Mouse (Mus musculus) hindbrain, embryonic 15.5 days (tissue): ENCODE data around the gene Serpinb6b. TPM values are rescaled to one million over a fixed set of nuclear protein-coding genes. Genes with fewer than 3 reads are reported as not detected.

ENCODE experiments used
- ATAC-seq: fragments of 200-750 bp; cut with Nextera tagmentation; 2 replicates; pipeline ENCODE4 v1.8.0; 2017; ENCODE audit warnings: low read depth, moderate number of reproducible peaks, moderate TSS enrichment; ENCODE audit not compliant: low FRiP score
- H3K27ac ChIP-seq: fragments of 300-500 bp; sonication (generic); replicated peaks from 2 replicates; pipeline ENCODE4 v1.5.1; 2015; ENCODE audit warnings: mild to moderate bottlenecking, inconsistent platforms
- H3K27me3 ChIP-seq: fragments of 300-500 bp; sonication (generic); 2 replicates; pipeline ENCODE4 v1.6.1; 2015; ENCODE audit warnings: control low read depth, inconsistent platforms
- H3K36me3 ChIP-seq: fragments of 300-500 bp; sonication (generic); 2 replicates; pipeline ENCODE4 v1.6.1; 2015; ENCODE audit warnings: control low read depth, inconsistent platforms
- H3K4me1 ChIP-seq: fragments of 300-500 bp; sonication (generic); replicated peaks from 2 replicates; pipeline ENCODE4 v1.6.1; 2015; ENCODE audit warnings: control low read depth, inconsistent platforms
- H3K4me2 ChIP-seq: fragments of 300-500 bp; sonication (generic); 2 replicates; pipeline ENCODE4 v1.6.1; 2015; ENCODE audit warnings: moderate library complexity, mild to moderate bottlenecking, inconsistent platforms
- H3K4me3 ChIP-seq: fragments of 300-500 bp; sonication (generic); 2 replicates; pipeline ENCODE4 v1.5.1; 2015; ENCODE audit warnings: mild to moderate bottlenecking, inconsistent platforms
- H3K9ac ChIP-seq: fragments of 300-500 bp; sonication (generic); 2 replicates; pipeline ENCODE4 v1.6.1; 2015; ENCODE audit warnings: inconsistent platforms
- H3K9me3 ChIP-seq: fragments of 300-500 bp; sonication (generic); 2 replicates; pipeline ENCODE4 v1.6.1; 2016; ENCODE audit warnings: control low read depth, inconsistent platforms
- WGBS: fragments of 180-500 bp; shearing (Covaris S2); methylation state at CpG from one replicate; pipeline ENCODE4 v1.1.7; 2015; 5-methylcytosine and 5-hydroxymethylcytosine counted together
- polyA plus RNA-seq: library from polyadenylated mRNA; unstranded; fragments of >200 nt; fragmentation: Nextera tagmentation; extraction: Ambion mirVana; gene quantifications from 2 replicates; pipeline ENCODE4 v1.2.1, GENCODE M21; 2015

Gene Serpinb6b
- polyA plus RNA-seq, 1 experiment from 2014 or later = 2.0 TPM

GRCm38 (mm10) chr13:32963990-32964753, 837 bp upstream of the Serpinb6b start:
- ATAC-seq = no peak
- Histone ChIP-seq H3K4me1 (no peaks in the 10 kb centered on the region), H3K36me3 (no peaks in the 10 kb centered on the region), H3K27me3 (no peaks in the 10 kb centered on the region), H3K4me3 (no peak overlapping the region), H3K4me2 (no peak overlapping the region), H3K9me3 (no peaks in the 10 kb centered on the region), H3K9ac (no peak overlapping the region), H3K27ac (no peak overlapping the region)
- WGBS = 85% methylated on average over 9 of the region's 9 CpGs

DNA sequence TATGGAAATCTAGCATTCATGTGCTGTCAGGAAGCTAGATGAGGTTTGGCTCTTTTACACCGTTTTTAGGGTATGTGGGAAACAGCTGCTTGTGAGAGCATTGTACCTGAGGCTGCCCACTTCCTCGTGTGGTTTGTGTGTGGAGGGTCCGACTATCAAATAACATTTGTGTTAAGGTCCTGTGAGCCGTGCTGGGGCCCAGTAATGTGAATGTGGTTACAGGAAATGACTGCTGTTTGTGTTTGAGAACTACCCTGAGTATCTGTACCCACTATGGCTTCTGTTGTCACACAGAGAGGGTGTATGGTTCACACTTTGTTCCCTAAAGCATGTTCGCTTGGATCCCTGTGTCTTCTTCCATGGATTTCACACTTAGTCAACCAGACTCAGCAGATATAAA, 1.1 kb downstream of the Serpinb6b start:
- no peak overlapping the region for H3K4me3 ChIP-seq
- no peak for ATAC-seq
- WGBS = 81% methylated on average over 5 of the region's 5 CpGs
- no peak overlapping the region for H3K9ac ChIP-seq
- H3K4me1 ChIP-seq = no peaks in the 10 kb centered on the region
- H3K9me3 ChIP-seq = no peaks in the 10 kb centered on the region
- no peak overlapping the region for H3K27ac ChIP-seq
- H3K36me3 ChIP-seq = no peaks in the 10 kb centered on the region
- H3K27me3 ChIP-seq = no peaks in the 10 kb centered on the region
- H3K4me2 ChIP-seq = no peak overlapping the region

DNA sequence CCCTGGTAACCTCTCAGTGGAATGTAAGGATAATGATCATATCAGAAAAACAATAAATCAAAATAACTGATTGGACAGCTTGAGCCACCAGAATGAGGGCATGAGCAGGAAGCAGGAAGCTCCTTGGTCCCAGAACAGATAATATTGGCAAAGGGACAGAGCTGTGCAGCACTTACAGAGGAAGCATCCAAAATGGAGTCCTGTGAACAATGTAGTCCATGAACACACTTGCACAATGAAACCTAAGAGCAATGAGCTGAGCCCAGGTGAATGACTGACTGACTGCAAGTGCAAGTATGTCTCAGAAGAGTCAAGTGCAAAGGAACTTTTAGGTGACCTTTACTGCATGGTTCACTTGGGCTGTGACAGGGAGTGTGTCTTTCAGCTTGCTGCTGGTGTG, 2.2 kb downstream of the Serpinb6b start:
- no peak overlapping the region for H3K4me3 ChIP-seq
- no peaks in the 10 kb centered on the region for H3K4me1 ChIP-seq
- no peaks in the 10 kb centered on the region for H3K9me3 ChIP-seq
- H3K4me2 ChIP-seq = no peak overlapping the region
- H3K36me3 ChIP-seq = no peaks in the 10 kb centered on the region
- H3K27me3 ChIP-seq = no peaks in the 10 kb centered on the region
- ATAC-seq = no peak
- H3K27ac ChIP-seq = no peak overlapping the region
- H3K9ac ChIP-seq = no peak overlapping the region

- Histone ChIP-seq H3K27ac (no peak overlapping the region), H3K9ac (no peak overlapping the region), H3K36me3 (no peaks in the 10 kb centered on the region), H3K9me3 (no peaks in the 10 kb centered on the region), H3K4me2 (no peak overlapping the region), H3K27me3 (no peaks in the 10 kb centered on the region), H3K4me3 (no peak overlapping the region), H3K4me1 (no peaks in the 10 kb centered on the region)
- no peak for ATAC-seq
- WGBS = 76% methylated on average over 5 of the region's 5 CpGs
These were observed 3.5 kb downstream of the Serpinb6b start for GRCm38 (mm10) chr13:32968353-32968984.

- Histone ChIP-seq H3K4me1 (no peaks in the 10 kb centered on the region), H3K27ac (no peak overlapping the region), H3K9ac (no peak overlapping the region), H3K9me3 (no peaks in the 10 kb centered on the region), H3K4me2 (no peak overlapping the region), H3K4me3 (no peak overlapping the region), H3K27me3 (no peaks in the 10 kb centered on the region), H3K36me3 (no peaks in the 10 kb centered on the region)
- 82% methylated on average over 4 of the region's 4 CpGs for WGBS
- no peak for ATAC-seq
These were observed 4.1 kb downstream of the Serpinb6b start for GRCm38 (mm10) chr13:32968996-32969640.

GRCm38 (mm10) chr13:32969641-32970040, 4.6 kb downstream of the Serpinb6b start:
- Histone ChIP-seq H3K27me3 (no peaks in the 10 kb centered on the region), H3K36me3 (no peaks in the 10 kb centered on the region), H3K9ac (no peak overlapping the region), H3K9me3 (no peaks in the 10 kb centered on the region), H3K4me1 (no peaks in the 10 kb centered on the region), H3K4me2 (no peak overlapping the region), H3K4me3 (no peak overlapping the region), H3K27ac (no peak overlapping the region)
- ATAC-seq = no peak
- WGBS = 84% methylated on average over 1 of the region's 1 CpGs

DNA sequence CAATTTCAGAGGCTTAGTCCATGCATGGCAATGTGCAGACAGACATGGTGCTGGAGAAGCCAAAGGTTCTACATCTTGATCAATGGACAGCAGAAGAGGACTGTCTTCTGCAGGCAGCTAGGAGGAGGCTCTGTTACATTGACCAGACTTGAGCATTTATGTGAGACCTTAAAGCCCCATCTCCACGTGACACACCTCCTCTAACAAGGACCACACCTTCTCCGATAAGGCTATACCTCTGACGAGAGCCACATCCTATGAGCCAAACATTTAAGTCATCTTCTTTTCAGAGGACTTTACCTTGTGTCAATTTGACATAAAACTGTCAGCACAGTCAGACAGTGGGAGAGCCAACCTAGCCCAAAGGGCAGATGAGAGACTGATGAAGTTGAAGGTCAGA, 5.8 kb downstream of the Serpinb6b start:
- no peak for ATAC-seq
- 91% methylated on average over 3 of the region's 3 CpGs for WGBS
- H3K36me3 ChIP-seq = no peaks in the 10 kb centered on the region
- H3K4me2 ChIP-seq = no peak overlapping the region
- H3K27ac ChIP-seq = no peak overlapping the region
- no peaks in the 10 kb centered on the region for H3K9me3 ChIP-seq
- no peak overlapping the region for H3K9ac ChIP-seq
- H3K4me3 ChIP-seq = no peak overlapping the region
- H3K4me1 ChIP-seq = no peaks in the 10 kb centered on the region
- H3K27me3 ChIP-seq = no peaks in the 10 kb centered on the region

DNA sequence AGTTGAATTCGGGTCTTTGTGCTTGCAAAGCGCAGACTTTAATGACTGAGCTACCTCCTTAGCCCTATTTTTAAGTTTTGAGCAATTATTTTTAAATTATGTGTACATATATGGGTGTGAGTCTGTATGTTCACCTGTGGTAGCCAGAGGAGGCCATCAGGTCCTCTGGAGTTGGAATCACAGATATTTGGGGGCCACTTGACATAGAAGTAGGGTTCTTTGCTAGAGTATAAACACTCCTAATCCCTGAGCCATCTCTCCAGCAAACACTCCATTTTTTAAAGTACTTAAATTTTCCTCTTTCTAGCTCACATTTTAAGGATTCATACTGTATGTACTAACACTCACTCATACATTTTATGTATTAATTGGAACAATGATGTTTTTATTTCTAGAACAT, 9.3 kb downstream of the Serpinb6b start:
- ATAC-seq = no peak
- Histone ChIP-seq H3K4me3 (no peak overlapping the region), H3K36me3 (no peaks in the 10 kb centered on the region), H3K27me3 (no peaks in the 10 kb centered on the region), H3K4me1 (no peaks in the 10 kb centered on the region), H3K9ac (no peak overlapping the region), H3K9me3 (no peaks in the 10 kb centered on the region), H3K27ac (no peak overlapping the region), H3K4me2 (no peak overlapping the region)
- 93% methylated on average over 2 of the region's 2 CpGs for WGBS

GRCm38 (mm10) chr13:32974889-32975460, 10.0 kb downstream of the Serpinb6b start:
- WGBS = 78% methylated on average over 3 of the region's 3 CpGs
- Histone ChIP-seq H3K9me3 (no peaks in the 10 kb centered on the region), H3K9ac (no peak overlapping the region), H3K27me3 (no peaks in the 10 kb centered on the region), H3K4me1 (no peaks in the 10 kb centered on the region), H3K4me3 (no peak overlapping the region), H3K27ac (no peak overlapping the region), H3K36me3 (no peaks in the 10 kb centered on the region), H3K4me2 (no peak overlapping the region)
- no peak for ATAC-seq

DNA sequence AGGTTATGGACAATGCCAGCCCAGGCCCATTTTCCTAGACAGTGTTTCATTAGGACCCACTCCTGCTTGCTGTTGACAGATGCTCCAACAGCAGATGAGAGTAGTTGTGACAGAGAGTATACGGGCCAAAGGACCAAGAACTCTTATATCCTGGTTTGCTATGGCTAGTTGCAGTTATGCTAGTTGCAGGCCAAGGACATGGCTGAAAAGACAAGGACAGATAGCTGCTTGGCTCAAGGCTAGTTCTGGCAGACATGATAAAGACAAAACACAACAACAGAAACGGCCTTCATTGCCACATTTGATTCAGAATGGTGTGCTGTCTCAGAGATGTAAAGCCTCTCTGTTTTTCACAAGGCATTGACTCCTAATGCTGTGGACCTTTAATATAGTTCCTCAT, 10.7 kb downstream of the Serpinb6b start:
- Histone ChIP-seq H3K9me3 (no peaks in the 10 kb centered on the region), H3K4me2 (no peak overlapping the region), H3K9ac (no peak overlapping the region), H3K36me3 (no peaks in the 10 kb centered on the region), H3K27ac (no peak overlapping the region), H3K4me3 (no peak overlapping the region), H3K27me3 (no peaks in the 10 kb centered on the region), H3K4me1 (no peaks in the 10 kb centered on the region)
- WGBS = 83% methylated on average over 2 of the region's 2 CpGs
- ATAC-seq = no peak

DNA sequence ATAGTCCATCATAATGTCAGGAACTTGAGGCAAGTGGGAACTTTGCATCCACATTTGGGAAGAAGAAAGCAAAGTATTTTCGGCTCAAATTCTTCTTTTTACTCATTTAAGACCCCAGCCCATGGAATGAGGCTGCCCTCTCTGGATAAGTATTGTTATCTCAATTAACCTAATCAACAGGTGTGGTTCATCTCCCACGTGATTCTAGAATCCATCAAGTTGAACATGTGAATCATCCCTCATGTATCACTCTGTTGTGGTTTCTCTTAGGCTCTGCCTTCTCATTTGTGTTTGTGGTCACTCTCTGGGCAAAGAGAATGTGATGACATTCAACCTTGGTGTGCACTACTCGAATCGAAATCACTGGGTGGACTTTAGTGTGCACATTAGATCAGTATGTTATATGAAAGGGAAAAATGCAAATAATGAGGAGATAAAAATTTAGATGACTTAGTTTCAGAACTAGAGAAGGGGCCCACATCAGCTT, 17.6 kb downstream of the Serpinb6b start:
- no peaks in the 10 kb centered on the region for H3K36me3 ChIP-seq
- H3K4me1 ChIP-seq = no peaks in the 10 kb centered on the region
- no peak for ATAC-seq
- no peak overlapping the region for H3K9ac ChIP-seq
- H3K4me2 ChIP-seq = no peak overlapping the region
- H3K4me3 ChIP-seq = no peak overlapping the region
- no peaks in the 10 kb centered on the region for H3K9me3 ChIP-seq
- H3K27me3 ChIP-seq = no peaks in the 10 kb centered on the region
- H3K27ac ChIP-seq = no peak overlapping the region
- 87% methylated on average over 4 of the region's 4 CpGs for WGBS

DNA sequence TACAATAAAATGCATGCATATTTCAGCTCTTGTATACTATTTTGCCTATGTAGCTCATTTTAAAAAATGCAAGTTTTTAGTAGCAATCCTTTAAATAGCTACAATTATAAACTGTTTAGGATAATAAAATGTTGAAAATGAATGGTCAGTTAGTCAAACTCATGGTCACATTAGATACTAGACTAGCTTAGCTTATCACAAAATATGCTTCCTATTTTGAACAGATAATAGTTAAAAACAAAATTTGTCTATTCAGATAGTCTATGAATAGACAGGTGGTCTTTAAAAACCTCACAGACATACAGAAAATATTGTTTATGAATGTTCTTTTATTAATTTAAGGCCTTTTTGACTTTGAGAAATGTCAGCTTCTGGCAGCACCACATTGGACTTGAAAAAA, 21.2 kb downstream of the Serpinb6b start:
- H3K36me3 ChIP-seq = no peaks in the 10 kb centered on the region
- H3K9me3 ChIP-seq = no peaks in the 10 kb centered on the region
- H3K4me2 ChIP-seq = no peak overlapping the region
- H3K27ac ChIP-seq = no peak overlapping the region
- H3K27me3 ChIP-seq = no peaks in the 10 kb centered on the region
- H3K4me1 ChIP-seq = no peaks in the 10 kb centered on the region
- ATAC-seq = no peak
- no peak overlapping the region for H3K4me3 ChIP-seq
- H3K9ac ChIP-seq = no peak overlapping the region
